Mouse (Mus musculus) stomach, embryonic 16.5 days (tissue): Measurements from ENCODE around the gene Rad1. TPM values are rescaled to one million over a fixed set of nuclear protein-coding genes. Genes with fewer than 3 reads are reported as not detected.
A peak's percentile ranks its signal among the peaks of the same experiment; 100 is the strongest.

Experiments used
- ATAC-seq: fragments of 200-750 bp; cut with Nextera tagmentation; 2 replicates; pipeline ENCODE4 v1.8.0; 2017; ENCODE audit warnings: moderate number of reproducible peaks, moderate TSS enrichment; ENCODE audit not compliant: insufficient read depth, low FRiP score
- H3K27ac ChIP-seq: fragments of 300-500 bp; sonication (generic); 2 replicates; pipeline ENCODE4 v1.5.1; 2014; ENCODE audit warnings: low read length
- H3K27me3 ChIP-seq: fragments of 300-500 bp; sonication (generic); 2 replicates; pipeline ENCODE4 v1.6.1; 2014; ENCODE audit warnings: low read length, control low read depth, mixed read lengths; ENCODE audit not compliant: control insufficient read depth, insufficient read depth
- H3K36me3 ChIP-seq: fragments of 300-500 bp; sonication (generic); 2 replicates; pipeline ENCODE4 v1.6.1; 2014; ENCODE audit warnings: low read length; ENCODE audit not compliant: control insufficient read depth, insufficient read depth
- H3K4me1 ChIP-seq: fragments of 300-500 bp; sonication (generic); 2 replicates; pipeline ENCODE4 v1.6.1; 2014; ENCODE audit warnings: low read length, control low read depth, mixed read lengths; ENCODE audit not compliant: control insufficient read depth, insufficient read depth
- H3K4me2 ChIP-seq: fragments of 300-500 bp; sonication (generic); 2 replicates; pipeline ENCODE4 v1.6.1; 2014; ENCODE audit warnings: low read depth, low read length, mixed read lengths
- H3K4me3 ChIP-seq: fragments of 300-500 bp; sonication (generic); replicated peaks from 2 replicates; pipeline ENCODE4 v1.5.1; 2014; ENCODE audit warnings: mild to moderate bottlenecking, low read length
- H3K9ac ChIP-seq: fragments of 300-500 bp; sonication (generic); 2 replicates; pipeline ENCODE4 v1.6.1; 2014; ENCODE audit warnings: low read length
- H3K9me3 ChIP-seq: fragments of 300-500 bp; sonication (generic); replicated peaks from 2 replicates; pipeline ENCODE4 v1.6.1; 2016; ENCODE audit warnings: low read length, control low read depth; ENCODE audit not compliant: control insufficient read depth
- WGBS: fragments of 180-500 bp; shearing (Covaris S2); extraction: QIAGEN DNeasy Blood & Tissue Kit; methylation state at CpG from one replicate; pipeline ENCODE4 v1.1.7; 2014; 5-methylcytosine and 5-hydroxymethylcytosine counted together
- polyA plus RNA-seq: library from polyadenylated mRNA; unstranded; fragments of >200 nt; fragmentation: Nextera tagmentation; extraction: Ambion mirVana; gene quantifications from 2 replicates; pipeline ENCODE4 v1.2.1, GENCODE M21; 2015

Rad1 gene
- polyA plus RNA-seq = 23.4 and 28.5 TPM in 2 replicates

DNA sequence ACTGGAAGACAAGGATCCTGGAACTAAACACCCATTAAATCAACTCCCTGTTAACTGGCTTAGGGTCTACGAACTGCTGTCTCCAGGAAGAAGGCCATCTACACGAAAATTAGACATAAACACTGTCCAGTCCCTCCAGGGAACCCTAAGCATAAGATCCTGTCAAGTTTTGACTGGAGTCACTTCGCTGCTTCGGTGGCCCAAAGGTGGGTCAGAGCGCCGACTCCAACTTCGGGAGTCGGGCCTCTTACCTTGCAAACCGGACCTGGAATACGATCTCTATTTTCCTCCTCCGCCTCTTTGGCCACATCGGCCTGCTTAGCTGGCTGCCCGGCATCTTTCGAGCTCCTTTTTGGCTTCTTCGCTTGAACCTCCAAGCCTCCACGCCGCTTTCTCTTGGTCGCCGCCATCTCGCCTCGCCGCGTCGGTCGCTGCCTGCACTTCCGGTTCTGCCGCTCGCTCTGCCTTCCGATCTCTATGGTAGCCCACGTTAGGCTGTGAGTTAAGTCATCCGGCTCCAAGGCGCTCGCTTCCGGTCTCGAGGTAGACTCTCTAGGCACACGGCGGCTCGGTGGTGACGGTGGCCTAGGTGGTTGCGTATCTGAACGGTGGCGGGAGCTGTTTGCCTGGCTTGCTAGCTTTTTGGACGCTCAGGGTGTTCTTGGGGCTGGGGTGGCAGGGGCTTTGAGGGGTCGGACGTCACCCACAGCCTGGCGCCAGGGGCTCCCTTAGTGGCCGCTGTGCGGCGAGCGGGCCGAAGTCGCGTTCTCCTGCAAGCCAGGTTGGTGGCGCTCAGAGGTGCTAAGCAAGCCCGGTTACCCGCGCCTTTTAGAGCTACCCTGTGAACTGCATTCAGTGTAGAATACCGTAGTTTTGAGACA is at the start of gene Rad1, which contains the start of gene Brix1:
TSS of gene Rad1 (plus strand) at position 535 of the 881 bp plus-strand sequence.
TSS of gene Brix1 (minus strand) at position 464 of the 881 bp plus-strand sequence.
- ATAC-seq = peak; percentile 100
- Histone ChIP-seq H3K36me3 (peaks cover 9% of the 10 kb centered on the region; the same call in 1 of the 2 replicates), H3K9me3 (no peaks in the 10 kb centered on the region), H3K4me1 (peaks cover 13% of the 10 kb centered on the region), H3K27me3 (no peaks in the 10 kb centered on the region), H3K4me2 (peak within 1 kb of the TSS; percentile 96), H3K9ac (peak within 1 kb of the TSS; percentile 86), H3K27ac (peak within 1 kb of the TSS; percentile 41), H3K4me3 (peak within 1 kb of the TSS; percentile 70)
- WGBS = under 1% methylated on average over 58 of the region's 58 CpGs

DNA sequence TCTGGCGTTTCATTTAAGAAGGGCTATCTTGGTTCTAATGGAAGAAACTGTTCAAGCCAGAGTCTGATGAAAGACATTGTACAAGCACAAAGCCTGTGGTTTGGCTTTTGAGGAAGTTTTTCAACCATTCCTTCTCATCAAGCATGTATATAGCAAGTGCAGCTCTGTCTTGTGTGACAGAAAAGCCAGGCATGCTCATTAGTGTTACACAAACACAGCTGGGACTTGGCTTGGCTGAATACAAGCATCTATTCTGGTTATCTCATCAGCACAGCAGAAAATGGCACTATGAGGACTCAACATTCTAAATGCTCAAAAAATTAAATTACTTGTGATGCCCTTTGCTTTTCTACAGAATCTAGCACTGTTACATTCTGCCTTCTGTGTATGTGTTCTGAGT is 48.9 kb upstream of the Rad1 start:
- ATAC-seq = no peak
- Histone ChIP-seq H3K36me3 (no peaks in the 10 kb centered on the region), H3K27me3 (no peaks in the 10 kb centered on the region), H3K4me2 (no peak overlapping the region), H3K27ac (no peak overlapping the region), H3K9me3 (no peaks in the 10 kb centered on the region), H3K4me3 (no peak overlapping the region), H3K4me1 (no peaks in the 10 kb centered on the region), H3K9ac (no peak overlapping the region)
- 78% methylated on average over 1 of the region's 1 CpGs for WGBS

DNA sequence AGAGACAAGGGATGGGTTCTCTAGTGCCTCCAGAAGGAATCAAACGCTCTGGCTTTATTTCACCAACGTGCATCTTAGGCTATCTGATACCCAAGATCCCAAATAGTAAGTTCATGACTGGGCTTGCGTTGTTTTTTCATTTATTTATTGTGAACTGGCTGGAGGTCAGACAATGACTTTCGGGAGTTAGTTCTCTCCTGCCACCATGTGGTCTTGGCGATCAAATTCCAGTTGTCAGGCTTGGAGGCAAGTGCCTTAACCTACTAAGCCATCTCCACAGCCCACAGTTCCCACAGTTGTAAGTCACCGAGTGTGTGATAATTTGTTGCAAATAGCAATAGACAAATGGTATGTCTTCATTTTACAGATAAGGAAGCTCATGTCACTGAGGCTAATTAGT is 45.9 kb upstream of the Rad1 start:
- Histone ChIP-seq H3K27ac (no peak overlapping the region), H3K4me2 (no peak overlapping the region), H3K27me3 (no peaks in the 10 kb centered on the region), H3K4me3 (no peak overlapping the region), H3K4me1 (no peaks in the 10 kb centered on the region), H3K9ac (no peak overlapping the region), H3K36me3 (no peaks in the 10 kb centered on the region), H3K9me3 (no peaks in the 10 kb centered on the region)
- no peak for ATAC-seq
- 75% methylated on average over 6 of the region's 6 CpGs for WGBS

DNA sequence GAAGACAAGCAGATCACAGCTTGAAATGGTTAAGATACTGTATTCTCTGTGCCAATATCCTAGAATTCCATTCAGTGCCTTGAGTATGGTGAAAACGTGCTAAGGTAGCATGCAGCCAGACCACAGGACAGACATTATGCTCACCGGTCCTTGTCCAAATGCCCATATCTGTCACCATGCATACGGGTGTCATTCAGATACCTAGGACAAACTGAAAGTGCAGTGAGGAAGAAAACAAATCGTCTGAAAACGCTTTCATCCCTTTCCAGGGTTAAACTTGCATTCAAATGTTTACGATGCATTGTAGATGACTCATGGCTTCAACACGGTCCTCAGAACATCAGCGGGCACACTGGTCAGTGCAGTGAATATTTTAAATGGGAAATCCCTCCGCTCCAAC is 44.3 kb upstream of the Rad1 start:
- WGBS = 81% methylated on average over 9 of the region's 9 CpGs

DNA sequence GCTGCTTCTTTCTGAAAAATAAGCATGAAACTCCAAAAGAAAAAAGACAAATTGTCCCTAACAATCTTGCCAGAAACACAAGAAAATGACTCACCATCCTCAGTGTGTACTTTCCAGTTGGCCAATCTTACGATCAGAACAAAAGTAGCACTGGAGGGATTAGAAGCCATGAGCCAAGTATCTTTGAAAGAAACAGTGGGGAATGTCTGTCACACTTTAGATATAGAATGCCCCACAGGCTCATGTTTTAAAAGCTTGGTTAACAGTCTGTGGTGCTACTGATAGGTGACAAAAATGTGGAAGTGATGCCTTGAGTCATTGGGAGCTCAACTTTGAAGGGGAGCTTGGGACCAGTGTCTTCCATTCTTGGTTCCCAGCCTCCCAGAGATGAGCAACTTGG is 43.5 kb upstream of the Rad1 start:
- WGBS = 79% methylated on average over 1 of the region's 1 CpGs
- ATAC-seq = no peak
- H3K4me1 ChIP-seq = no peaks in the 10 kb centered on the region
- H3K36me3 ChIP-seq = no peaks in the 10 kb centered on the region; the same call in 1 of the 2 replicates
- H3K4me3 ChIP-seq = no peak overlapping the region
- H3K4me2 ChIP-seq = no peak overlapping the region
- no peak overlapping the region for H3K27ac ChIP-seq
- H3K9ac ChIP-seq = no peak overlapping the region
- no peaks in the 10 kb centered on the region for H3K27me3 ChIP-seq
- H3K9me3 ChIP-seq = no peaks in the 10 kb centered on the region

More for the DNA sequence above, 44.3 kb upstream of the Rad1 start:
- Histone ChIP-seq H3K4me3 (no peak overlapping the region), H3K9ac (no peak overlapping the region), H3K4me1 (no peaks in the 10 kb centered on the region), H3K9me3 (no peaks in the 10 kb centered on the region), H3K27me3 (no peaks in the 10 kb centered on the region), H3K4me2 (no peak overlapping the region), H3K36me3 (no peaks in the 10 kb centered on the region; the same call in 1 of the 2 replicates), H3K27ac (no peak overlapping the region)
- ATAC-seq = no peak

DNA sequence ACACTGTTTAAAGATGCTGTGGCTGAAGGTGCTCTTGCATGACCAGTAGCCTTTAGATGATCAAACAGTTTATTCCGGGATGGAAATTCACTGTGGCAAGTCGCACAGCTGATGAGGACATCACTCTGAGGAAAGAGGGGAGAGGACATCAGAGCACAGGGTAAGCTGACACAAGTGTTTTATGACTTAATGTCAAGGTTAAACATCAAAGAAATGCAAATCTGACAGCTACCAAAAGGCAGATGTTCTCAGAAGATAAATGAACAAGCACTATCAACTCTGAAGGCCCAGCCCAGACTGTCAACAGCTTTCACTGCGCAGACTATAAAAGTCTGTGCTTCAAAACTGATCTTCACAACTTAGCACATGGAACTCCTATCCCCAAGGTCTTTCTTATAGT is 38.7 kb upstream of the Rad1 start:
- no peak overlapping the region for H3K9ac ChIP-seq
- no peaks in the 10 kb centered on the region for H3K27me3 ChIP-seq
- H3K4me1 ChIP-seq = no peaks in the 10 kb centered on the region
- no peak for ATAC-seq
- H3K36me3 ChIP-seq = no peaks in the 10 kb centered on the region; the same call in 1 of the 2 replicates
- WGBS = 81% methylated on average over 3 of the region's 3 CpGs
- no peak overlapping the region for H3K4me3 ChIP-seq
- H3K27ac ChIP-seq = no peak overlapping the region
- H3K9me3 ChIP-seq = no peaks in the 10 kb centered on the region
- no peak overlapping the region for H3K4me2 ChIP-seq

DNA sequence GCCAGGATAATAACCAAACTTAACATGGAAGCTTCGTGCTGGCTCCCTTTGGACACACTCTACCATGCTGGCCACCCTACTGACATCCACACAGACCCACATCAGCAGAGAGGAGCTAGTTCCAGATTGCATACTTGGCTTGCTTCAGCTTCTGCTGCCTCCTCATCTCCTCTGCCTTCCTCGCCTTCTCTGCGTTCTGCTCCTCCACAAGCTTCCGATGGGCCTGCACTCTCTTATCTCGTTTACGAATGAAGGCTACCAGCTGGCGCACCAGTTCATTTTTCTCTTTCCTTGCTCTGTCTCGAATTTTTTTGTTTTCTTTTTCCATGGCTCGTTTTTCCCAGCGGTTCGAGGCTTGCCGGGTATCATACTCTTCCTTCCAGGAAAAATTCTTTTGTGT is 24.8 kb upstream of the Rad1 start:
- Histone ChIP-seq H3K27me3 (no peaks in the 10 kb centered on the region), H3K36me3 (peaks cover 9% of the 10 kb centered on the region), H3K9ac (no peak overlapping the region), H3K4me3 (no peak overlapping the region), H3K27ac (no peak overlapping the region), H3K9me3 (no peaks in the 10 kb centered on the region), H3K4me2 (no peak overlapping the region), H3K4me1 (no peaks in the 10 kb centered on the region)
- no peak for ATAC-seq
- 68% methylated on average over 12 of the region's 12 CpGs for WGBS

DNA sequence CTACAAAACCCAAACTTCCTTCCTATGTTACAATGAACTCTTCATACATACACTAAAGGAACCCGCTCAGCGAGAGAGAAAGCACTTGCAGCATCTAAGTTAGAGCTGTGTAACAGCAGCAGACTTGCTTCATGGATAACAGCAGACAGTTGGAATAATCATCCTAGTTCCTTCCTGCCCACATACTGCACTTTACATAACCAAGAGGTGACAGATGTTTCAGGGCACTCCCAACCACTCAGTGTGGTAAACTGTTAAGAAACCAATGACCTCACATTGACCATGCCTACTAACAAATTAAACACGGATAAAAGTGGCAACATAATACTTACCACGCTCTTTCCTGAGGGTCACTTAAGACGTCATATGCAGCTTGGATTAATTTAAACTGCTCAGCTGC is 22.3 kb upstream of the Rad1 start:
- H3K9ac ChIP-seq = no peak overlapping the region
- no peak overlapping the region for H3K27ac ChIP-seq
- no peaks in the 10 kb centered on the region for H3K9me3 ChIP-seq
- H3K36me3 ChIP-seq = peaks cover 9% of the 10 kb centered on the region
- WGBS = 70% methylated on average over 5 of the region's 5 CpGs
- H3K4me3 ChIP-seq = no peak overlapping the region
- ATAC-seq = no peak
- peaks cover under 1% of the 10 kb centered on the region; the same call in 1 of the 2 replicates for H3K4me1 ChIP-seq
- no peak overlapping the region for H3K4me2 ChIP-seq
- no peaks in the 10 kb centered on the region for H3K27me3 ChIP-seq

DNA sequence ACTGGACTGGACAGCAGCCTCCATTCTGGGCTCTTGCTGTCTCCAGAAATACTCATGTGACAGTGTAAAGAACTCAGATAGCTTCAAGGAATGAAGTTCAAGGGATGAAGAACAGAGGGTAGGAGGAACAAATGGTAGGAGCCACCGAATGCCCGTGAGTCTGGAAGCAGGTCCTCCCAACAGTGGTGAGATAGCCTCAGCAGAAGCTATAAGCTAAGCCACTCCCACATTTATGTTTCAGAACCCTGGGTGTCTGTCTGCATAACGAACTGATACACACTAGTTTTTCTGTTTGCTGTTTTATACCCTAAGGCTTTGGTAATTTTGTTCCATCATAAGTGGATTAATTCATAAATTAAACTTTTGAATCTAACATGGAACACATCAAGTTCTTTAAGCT is 21.1 kb upstream of the Rad1 start:
- Histone ChIP-seq H3K4me2 (no peak overlapping the region), H3K9ac (no peak overlapping the region), H3K9me3 (no peaks in the 10 kb centered on the region), H3K27me3 (no peaks in the 10 kb centered on the region), H3K36me3 (peaks cover 5% of the 10 kb centered on the region; the same call in 1 of the 2 replicates), H3K4me3 (no peak overlapping the region), H3K4me1 (peaks cover 4% of the 10 kb centered on the region; the same call in 1 of the 2 replicates), H3K27ac (no peak overlapping the region)
- no peak for ATAC-seq
- WGBS = 89% methylated on average over 3 of the region's 3 CpGs
